Mouse (Mus musculus): ENCODE results near the gene Trmt5.

DNA sequence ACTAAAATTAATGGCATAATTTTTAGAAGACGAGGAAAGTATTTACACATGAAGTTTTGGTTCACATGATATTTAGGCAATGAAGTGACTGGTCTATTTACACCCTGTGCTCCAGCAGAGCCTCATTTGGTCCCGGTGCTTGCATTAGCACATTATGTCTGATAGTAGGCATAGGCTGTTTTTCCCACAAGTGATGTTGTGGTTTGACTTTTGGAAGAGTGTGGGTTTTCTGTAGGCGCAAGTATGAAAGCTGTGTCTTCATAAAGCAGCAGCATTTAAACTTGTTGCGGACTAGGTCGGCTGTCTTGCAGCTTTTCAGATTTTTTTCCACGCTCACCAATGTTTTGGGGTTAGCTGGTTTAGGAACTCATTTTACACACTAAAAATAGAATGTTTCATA, 27.2 kb downstream of the Trmt5 start:
- TF ChIP-seq CTCF (IDR thresholded peaks at IDR 0.05; ENCODE audit: low read depth, low read length) (no peak), GATA1 (IDR thresholded peaks at IDR 0.05; ENCODE audit: borderline replicate concordance, low read length) (no peak), TAL1 (conservative IDR thresholded peaks at IDR 0.05; ENCODE audit: low read depth, low read length) (no peak)

All from G1E (cell line).